Mouse (Mus musculus): ENCODE measurements around the gene Asphd2. TPM values are rescaled to one million over a fixed set of nuclear protein-coding genes. Genes with fewer than 3 reads are reported as not detected.

Asphd2 gene
- polyA plus RNA-seq, 1 experiment: 1.3 TPM

GRCm38 (mm10) chr5:112349169-112349568, 45.5 kb downstream of the Asphd2 start:
- no peak for DNase-seq (ENCODE audit: low spot score)

DNA sequence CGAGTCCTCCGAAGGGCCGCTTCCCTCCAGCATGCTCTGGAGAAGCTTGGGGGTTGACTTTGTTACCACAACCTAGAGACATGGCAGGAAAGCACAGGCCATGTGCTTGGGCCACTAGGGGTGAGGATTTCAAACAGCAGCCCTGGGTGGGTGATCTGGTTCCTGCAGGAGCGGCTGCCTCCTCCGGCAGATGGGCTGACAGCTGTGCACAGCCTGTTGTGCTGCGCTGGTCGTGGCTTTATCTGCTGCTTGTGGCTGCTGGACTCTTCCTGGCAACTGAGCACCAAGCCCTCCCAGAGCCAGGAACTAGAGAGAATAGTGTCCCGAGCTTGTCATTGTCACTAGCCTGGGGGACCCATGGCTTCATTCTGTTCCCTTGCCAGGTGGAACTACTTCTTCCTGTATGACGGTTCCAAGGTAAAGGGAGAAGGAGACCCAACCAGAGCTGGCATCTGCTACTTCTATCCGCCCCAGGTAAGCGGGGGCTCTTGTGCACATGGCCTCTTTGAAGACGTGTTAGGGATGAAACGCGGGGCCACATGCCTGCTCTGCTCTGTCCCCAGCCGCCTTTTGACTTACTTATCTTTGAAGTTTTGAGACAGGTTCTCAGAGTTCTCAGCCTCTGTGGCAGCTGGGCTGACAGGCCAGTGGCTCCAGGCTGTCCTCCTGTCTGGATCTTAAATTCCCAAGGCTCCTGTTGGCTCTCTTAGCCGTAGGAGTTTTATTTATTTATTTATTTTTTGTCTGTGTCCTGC, 48.3 kb downstream of the Asphd2 start:
- no peak for DNase-seq (ENCODE audit: low spot score)

- no peak for DNase-seq (ENCODE audit: low spot score)
These were observed 50.3 kb downstream of the Asphd2 start for GRCm38 (mm10) chr5:112344092-112344960.

- DNase-seq (ENCODE audit: low spot score): no peak
These were observed 51.5 kb downstream of the Asphd2 start for GRCm38 (mm10) chr5:112343205-112343595.

DNA sequence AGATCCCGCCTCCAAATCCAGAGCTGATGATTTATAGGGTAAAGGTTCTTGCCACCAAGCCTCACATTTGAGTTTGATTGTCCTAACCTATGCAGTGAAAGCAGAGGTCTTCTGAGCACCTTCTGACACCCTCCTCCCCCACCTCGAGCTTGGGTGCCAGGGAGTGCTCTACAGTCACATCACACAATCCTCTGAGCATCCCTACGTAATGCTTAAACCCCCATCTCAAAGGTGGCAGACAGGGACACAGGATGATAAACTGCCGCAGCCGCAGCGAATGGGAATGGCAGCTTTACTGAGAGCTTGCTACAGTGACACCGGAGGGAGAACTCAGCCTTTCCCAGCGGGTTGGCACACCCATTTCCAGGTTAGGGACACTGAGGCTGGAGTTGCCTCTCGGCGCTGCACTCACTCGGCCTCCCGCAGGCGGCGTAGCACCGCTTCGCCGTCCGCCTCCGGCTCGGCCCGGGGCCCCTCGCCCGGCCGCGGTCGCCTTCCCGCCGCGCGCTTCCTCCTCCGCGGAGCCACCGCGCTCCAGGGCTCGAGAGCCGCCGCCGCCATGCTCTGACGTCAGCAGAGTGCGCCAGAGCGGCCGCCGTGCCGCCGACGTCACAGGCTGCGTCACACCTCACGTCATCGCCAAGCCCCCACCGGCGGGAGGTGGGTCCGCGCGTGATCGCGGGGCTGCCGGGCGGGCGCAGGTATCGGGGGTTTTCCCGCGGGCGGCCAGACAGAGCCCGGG, 52.0 kb downstream of the Asphd2 start, which contains the start of the genes Srrd and Hps4:
Srrd (minus strand) TSS at position 578 of the 742 bp plus-strand sequence.
Hps4 (plus strand) TSS at position 621 of the 742 bp plus-strand sequence.
- DNase-seq (ENCODE audit: low spot score): peak; percentile 89

GRCm38 (mm10) chr5:112339215-112339614, 55.5 kb downstream of the Asphd2 start:
- DNase-seq (ENCODE audit: low spot score): no peak

DNA sequence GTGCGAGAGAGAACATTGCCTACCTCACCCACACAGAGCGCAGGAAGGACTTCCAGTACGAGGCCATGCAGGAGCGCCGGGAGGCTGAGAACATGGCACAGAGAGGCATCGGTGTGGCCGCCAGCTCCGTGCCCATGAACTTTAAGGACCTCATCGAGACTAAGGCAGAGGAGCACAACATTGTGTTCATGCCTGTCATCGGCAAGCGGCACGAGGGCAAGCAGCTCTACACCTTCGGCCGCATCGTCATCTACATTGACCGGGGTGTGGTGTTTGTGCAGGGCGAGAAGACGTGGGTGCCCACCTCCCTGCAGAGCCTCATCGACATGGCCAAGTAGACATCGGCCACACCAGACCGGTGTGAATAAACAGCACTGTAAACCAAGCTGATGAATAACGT, 57.7 kb downstream of the Asphd2 start:
- no peak for DNase-seq (ENCODE audit: low spot score)

GRCm38 (mm10) chr5:112335473-112335872, 59.2 kb downstream of the Asphd2 start:
- no peak for DNase-seq (ENCODE audit: low spot score)

Other genes with a start within 250 kb of the Asphd2 start
- gene Cryba4, start 142.3 kb downstream of the Asphd2 start, polyA plus RNA-seq (2012; rRNA removed): 0.23 TPM in 1 of 2 replicates, not detected in the other
- not detected in 2 replicates for gene Crybb1, start 139.1 kb downstream of the Asphd2 start, polyA plus RNA-seq (2012; rRNA removed)
- 20.7 and 29.1 TPM in 2 replicates for gene Tpst2, start 118.2 kb downstream of the Asphd2 start, polyA plus RNA-seq (2012; rRNA removed)
- gene Tfip11, start 68.5 kb downstream of the Asphd2 start, polyA plus RNA-seq (2012; rRNA removed): 21.6 and 24.2 TPM in 2 replicates
- 26.3 and 28.7 TPM in 2 replicates for gene Srrd, start 51.8 kb downstream of the Asphd2 start, polyA plus RNA-seq (2012; rRNA removed)
- 23.6 and 24.3 TPM in 2 replicates for gene Hps4, start 51.8 kb downstream of the Asphd2 start, polyA plus RNA-seq (2012; rRNA removed)
- not detected in 2 replicates for gene Gm6583, start 38.8 kb downstream of the Asphd2 start, polyA plus RNA-seq (2012; rRNA removed)
- gene Gm6588, start 54.6 kb upstream of the Asphd2 start, polyA plus RNA-seq (2012; rRNA removed): not detected in 2 replicates
- 0.23 and 0.35 TPM in 2 replicates for gene Sez6l, start 182.3 kb upstream of the Asphd2 start, polyA plus RNA-seq (2012; rRNA removed)

All from urinary bladder, adult 2 months (tissue).